Mouse (Mus musculus): ENCODE measurements around the gene Zw10. TPM values are rescaled to one million over a fixed set of nuclear protein-coding genes. Genes with fewer than 3 reads are reported as not detected.

Gene Zw10
- total RNA-seq, 1 experiment from 2014 or later = 33.4 TPM

DNA sequence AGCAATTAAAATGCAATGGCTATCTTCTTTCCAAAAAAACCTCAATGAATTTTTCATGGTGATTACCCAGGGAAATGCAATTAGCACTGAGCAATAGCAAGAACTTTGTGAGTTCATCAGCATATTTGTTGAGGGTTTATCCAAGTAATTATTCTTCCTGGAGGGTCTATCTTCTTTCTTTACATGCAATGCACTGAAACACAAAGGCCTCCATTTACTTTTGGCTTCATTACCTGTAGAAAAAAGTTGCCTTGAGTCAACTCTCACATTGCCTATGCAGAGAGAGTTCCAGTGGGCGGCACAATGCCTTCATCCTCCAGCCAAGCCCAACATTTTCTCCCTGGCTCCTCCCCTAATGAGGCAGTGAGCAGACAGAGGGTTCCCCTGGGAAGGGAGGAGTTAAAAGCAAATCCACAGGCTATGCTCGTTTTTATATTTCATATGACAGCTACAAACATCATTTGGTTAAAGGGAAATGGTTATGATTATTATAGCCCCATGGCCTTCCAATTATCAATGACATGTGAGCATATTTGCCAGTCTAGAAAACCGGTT, 62.9 kb downstream of the Zw10 start:
- no peak for ATAC-seq (replicated peaks in 1 of 2; ENCODE audit: insufficient read depth in 1 of 2, low FRiP score in 2 of 2, low TSS enrichment in 1 of 2, low read depth in 1 of 2, poor library complexity in 2 of 2, severe bottlenecking in 2 of 2)

DNA sequence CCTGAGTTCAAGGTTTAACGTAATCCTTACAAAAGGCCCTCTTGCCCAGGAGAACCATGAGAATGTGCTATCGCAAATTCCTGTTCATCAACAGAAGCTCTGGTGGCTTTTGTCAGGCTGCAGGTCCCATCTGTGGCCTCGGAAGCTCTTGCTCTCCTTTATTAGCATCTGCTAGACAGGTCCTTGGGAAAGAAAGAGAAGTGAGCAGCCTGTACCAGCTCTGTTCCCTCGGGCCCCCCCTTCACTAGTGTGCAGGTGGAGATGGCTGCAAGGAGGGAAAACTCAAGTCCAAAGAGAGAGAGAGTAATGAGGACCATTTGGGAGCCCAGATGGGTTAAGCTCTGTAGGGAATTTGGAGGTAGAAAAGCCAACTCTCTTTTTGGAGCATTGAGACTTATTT, 64.3 kb downstream of the Zw10 start:
- no peak for ATAC-seq (replicated peaks in 1 of 2; ENCODE audit: insufficient read depth in 1 of 2, low FRiP score in 2 of 2, low TSS enrichment in 1 of 2, low read depth in 1 of 2, poor library complexity in 2 of 2, severe bottlenecking in 2 of 2)

DNA sequence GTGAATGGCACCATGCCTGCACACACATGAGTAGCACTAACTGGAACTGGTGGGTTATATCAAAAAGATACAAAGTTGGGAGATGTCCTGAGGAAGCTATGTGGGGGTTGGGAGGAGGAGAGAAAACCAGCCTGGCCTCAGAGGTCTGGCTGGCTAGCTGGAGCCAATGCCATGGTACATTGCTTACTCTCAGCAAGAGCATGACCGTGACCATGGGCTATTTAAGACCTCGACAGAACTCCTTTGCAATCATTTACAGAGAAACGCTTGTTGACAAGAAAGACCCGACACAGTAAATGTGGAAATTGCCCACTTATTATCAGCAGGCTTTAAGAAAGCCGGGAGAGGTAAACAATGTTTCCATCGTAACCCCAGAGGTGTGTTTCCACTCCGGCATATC, 70.3 kb downstream of the Zw10 start:
- ATAC-seq (replicated peaks in 1 of 2; ENCODE audit: insufficient read depth in 1 of 2, low FRiP score in 2 of 2, low TSS enrichment in 1 of 2, low read depth in 1 of 2, poor library complexity in 2 of 2, severe bottlenecking in 2 of 2) = no peak

Other genes with a start within 250 kb of the Zw10 start
- 3.3 and 3.7 TPM in 2 replicates for gene Zbtb16, start 219.4 kb upstream of the Zw10 start, total RNA-seq (2017)
- gene Htr3a, start 144.5 kb upstream of the Zw10 start, total RNA-seq (2017) = not detected in 2 replicates
- gene Htr3b, start 90.6 kb upstream of the Zw10 start, total RNA-seq (2017) = not detected in 2 replicates
- gene Usp28, start 70.2 kb upstream of the Zw10 start, total RNA-seq (2017) = 12.4 and 13.6 TPM in 2 replicates
- gene Tmprss5, start 25.6 kb downstream of the Zw10 start, total RNA-seq (2017) = not detected in 2 replicates
- gene Gm4894, start 194.9 kb downstream of the Zw10 start, total RNA-seq (2017) = not detected in 2 replicates